Mouse (Mus musculus): ENCODE data around the gene Srms.

DNA sequence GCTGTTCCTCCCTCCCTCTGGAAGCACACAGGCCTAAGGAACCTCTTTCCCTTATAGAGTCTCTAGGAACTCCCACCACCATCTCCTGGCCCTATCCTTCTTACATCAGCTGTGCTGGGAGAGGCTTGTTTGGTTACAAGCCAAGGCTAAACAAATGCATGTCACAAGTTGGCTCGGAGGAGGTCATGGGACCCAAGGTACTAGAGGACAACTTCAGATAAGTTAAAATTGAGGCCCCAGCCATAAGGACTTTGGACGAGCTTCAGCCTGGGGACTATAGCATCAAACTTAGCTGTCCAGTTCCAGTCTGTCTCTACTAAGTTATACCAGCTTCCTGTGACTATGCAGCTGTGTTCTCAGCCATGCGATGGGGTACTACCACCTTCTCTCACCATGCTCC lies 14.1 kb upstream of the Srms start:
- TF ChIP-seq CTCF (conservative IDR thresholded peaks at IDR 0.05; ENCODE audit: insufficient read depth, insufficient read length, low read depth, low read length) (no peak), POLR2A (IDR thresholded peaks at IDR 0.05; ENCODE audit: low read depth, low read length) (no peak)
